Mouse (Mus musculus) testis, adult 2 months (tissue): ENCODE data around the gene Stat3. TPM values are rescaled to one million over a fixed set of nuclear protein-coding genes. Genes with fewer than 3 reads are reported as not detected.

Experiments
- H3K27ac ChIP-seq: fragments of 200-500 bp; 2 replicates; pipeline ENCODE4 v1.5.1; 2012; ENCODE audit warnings: low read depth, low read length; ENCODE audit not compliant: control insufficient read depth, insufficient read depth
- H3K27me3 ChIP-seq: fragments of 200-500 bp; 2 replicates; pipeline ENCODE4 v1.6.1; 2012; ENCODE audit warnings: mild to moderate bottlenecking, low read length, moderate library complexity; ENCODE audit not compliant: control insufficient read depth, insufficient read depth
- H3K36me3 ChIP-seq: fragments of 200-500 bp; 2 replicates; pipeline ENCODE4 v1.6.1; 2012; ENCODE audit warnings: mild to moderate bottlenecking, low read length; ENCODE audit not compliant: control insufficient read depth, insufficient read depth
- H3K4me1 ChIP-seq: fragments of 200-500 bp; 2 replicates; pipeline ENCODE4 v1.6.1; 2012; ENCODE audit warnings: low read length; ENCODE audit not compliant: control insufficient read depth, insufficient read depth
- H3K4me3 ChIP-seq: fragments of 200-500 bp; 2 replicates; pipeline ENCODE4 v1.5.1; 2012; ENCODE audit warnings: low read depth, mild to moderate bottlenecking, low read length, moderate library complexity, mixed read lengths; ENCODE audit not compliant: control insufficient read depth
- CTCF ChIP-seq: fragments of 200-500 bp; IDR thresholded peaks from 2 replicates; pipeline ENCODE4 v1.5.1; 2012; ENCODE audit warnings: low read depth, mild to moderate bottlenecking, inconsistent platforms, low read length, moderate library complexity; ENCODE audit not compliant: control insufficient read depth, insufficient read depth, insufficient replicate concordance
- POLR2A ChIP-seq: fragments of 200-500 bp; IDR thresholded peaks from 2 replicates; pipeline ENCODE4 v1.6.1; 2012; ENCODE audit warnings: low read depth, mild to moderate bottlenecking, inconsistent platforms, low read length, moderate library complexity; ENCODE audit not compliant: control insufficient read depth
- polyA plus RNA-seq: library from polyadenylated mRNA; depleted of rRNA; stranded (reverse); fragments of >200 nt; gene quantifications from 2 replicates; pipeline ENCODE4 v1.2.3, GENCODE M21; 2012

Stat3 gene
- polyA plus RNA-seq, 1 experiment: 25.0 TPM

DNA sequence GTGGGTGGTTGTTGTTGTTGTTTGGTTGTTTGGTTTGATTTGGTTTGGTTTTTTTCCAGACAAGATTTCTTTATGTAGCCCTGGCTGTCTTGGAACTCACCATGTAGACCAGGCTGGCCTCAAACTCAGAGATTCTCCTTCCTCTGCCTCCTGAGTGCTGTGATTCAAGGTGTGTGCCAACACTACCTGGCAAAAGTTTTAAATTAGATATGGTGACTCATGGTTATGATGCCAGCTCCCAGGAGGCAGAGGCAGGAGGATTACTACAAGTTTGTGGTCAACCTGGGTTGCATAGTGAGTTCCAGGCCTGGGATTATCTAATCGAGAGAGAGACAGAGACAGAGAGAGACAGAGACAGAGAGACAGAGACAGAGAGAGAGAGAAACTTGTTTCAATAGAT lies 41.1 kb upstream of the Stat3 start:
- Histone ChIP-seq H3K27me3 (no peaks in the 10 kb centered on the region), H3K4me1 (peaks cover 3% of the 10 kb centered on the region), H3K27ac (no peak overlapping the region), H3K36me3 (no peaks in the 10 kb centered on the region), H3K4me3 (no peak overlapping the region)
- TF ChIP-seq POLR2A (no peak), CTCF (no peak)

DNA sequence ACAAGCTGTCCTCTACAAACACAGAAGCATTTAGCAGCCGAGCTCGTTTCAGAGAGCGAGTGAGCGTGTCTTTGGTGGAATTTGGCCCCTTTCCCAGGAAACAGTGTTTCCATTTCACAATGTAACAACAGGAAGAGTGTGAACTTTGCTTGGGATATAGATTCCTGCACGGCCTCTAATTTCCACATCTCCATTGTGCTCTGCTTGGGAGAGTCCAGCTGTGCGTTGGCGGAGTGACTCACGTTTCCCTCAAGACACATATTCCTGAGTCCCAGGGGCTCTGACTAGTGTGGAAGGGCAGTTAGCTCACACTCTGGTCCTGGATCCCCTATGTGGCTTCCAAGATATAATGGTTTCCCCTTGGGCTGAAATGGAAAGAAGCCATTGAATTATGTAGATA lies 40.5 kb upstream of the Stat3 start:
- peaks cover 3% of the 10 kb centered on the region for H3K4me1 ChIP-seq
- no peaks in the 10 kb centered on the region for H3K36me3 ChIP-seq
- no peak overlapping the region for H3K27ac ChIP-seq
- H3K4me3 ChIP-seq: no peak overlapping the region
- no peak for TF ChIP-seq CTCF
- no peak for TF ChIP-seq POLR2A
- H3K27me3 ChIP-seq: no peaks in the 10 kb centered on the region

DNA sequence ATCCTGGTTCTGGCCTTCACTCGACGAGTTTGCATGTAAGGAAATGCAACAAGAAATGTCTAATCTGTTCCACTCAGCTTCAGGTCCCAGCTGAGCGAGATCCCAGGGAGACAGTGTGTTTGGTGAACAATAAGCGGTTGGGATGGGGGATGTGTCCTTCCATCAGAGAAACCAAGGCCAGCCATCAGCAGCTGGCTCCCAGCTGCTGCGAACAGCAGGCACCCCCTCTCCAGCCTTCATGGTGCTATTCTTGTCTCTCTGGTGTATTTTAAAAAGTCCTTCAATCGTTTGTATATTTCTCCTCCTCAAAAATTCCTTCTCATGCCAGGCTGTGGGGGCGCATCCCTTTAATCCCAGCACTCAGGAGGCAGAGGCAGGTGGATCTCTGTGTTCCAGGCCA lies 35.9 kb upstream of the Stat3 start:
- H3K4me1 ChIP-seq: peaks cover 4% of the 10 kb centered on the region
- TF ChIP-seq CTCF: no peak
- no peak for TF ChIP-seq POLR2A
- H3K27ac ChIP-seq: 0 out of 2 replicates have a peak overlapping the region, but pooled peaks have one; percentile 0
- H3K27me3 ChIP-seq: 0 out of 2 replicates have a peak, but pooled peaks cover under 1% of the 10 kb centered on the region
- no peaks in the 10 kb centered on the region for H3K36me3 ChIP-seq
- H3K4me3 ChIP-seq: no peak overlapping the region

DNA sequence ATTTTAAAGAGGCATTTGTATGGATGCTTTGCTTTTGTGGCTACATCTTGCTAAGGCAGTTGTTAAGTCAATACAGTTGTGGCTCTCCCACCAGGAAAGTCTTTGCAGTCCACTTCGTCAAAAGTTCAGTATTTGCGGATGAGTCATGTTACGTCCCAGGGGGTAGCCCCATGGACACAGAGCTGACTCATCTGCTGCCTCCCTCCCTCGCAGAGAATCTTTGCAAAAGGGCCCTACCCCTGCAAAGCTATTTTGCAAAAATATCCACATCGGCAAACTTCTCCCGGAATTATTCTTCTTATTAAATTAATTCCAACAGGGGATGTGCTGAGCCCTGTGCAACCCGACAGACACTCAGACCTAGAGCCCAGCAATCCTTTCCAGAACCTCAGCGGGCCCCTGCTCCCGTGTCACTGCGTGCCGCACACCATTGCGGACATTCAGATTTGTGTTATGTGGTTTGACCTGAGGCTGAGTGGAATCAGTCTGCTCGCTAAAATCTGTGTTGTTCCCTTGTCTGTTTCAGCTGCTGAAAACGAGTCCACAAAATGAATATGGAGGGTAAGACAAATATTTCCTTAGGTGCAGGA lies 35.1 kb upstream of the Stat3 start:
- Histone ChIP-seq H3K27me3 (peaks cover 6% of the 10 kb centered on the region; the same call in 1 of the 2 replicates), H3K36me3 (no peaks in the 10 kb centered on the region), H3K27ac (peak overlapping the region; percentile 0; the same call in 1 of the 2 replicates), H3K4me1 (peaks cover 11% of the 10 kb centered on the region), H3K4me3 (no peak overlapping the region)
- TF ChIP-seq CTCF (no peak), POLR2A (no peak)

DNA sequence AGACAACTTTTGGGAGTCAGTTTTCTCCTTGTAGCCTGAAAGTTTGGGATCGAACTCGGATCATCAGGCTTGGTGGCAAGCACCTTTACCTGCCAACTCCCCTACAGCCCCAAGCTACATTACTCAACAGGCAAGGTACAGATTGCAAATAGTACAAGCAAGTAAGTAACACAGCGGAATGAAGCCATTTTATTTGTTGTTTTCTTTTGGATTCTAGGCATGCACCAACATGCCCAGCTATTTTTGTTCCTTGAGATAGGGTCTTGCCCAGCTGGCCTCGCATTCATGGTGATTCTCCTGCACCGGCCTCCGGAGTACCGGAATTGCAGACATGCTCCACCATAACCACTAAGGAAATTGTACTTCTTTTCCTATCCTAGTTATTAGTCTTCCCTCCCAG lies 33.9 kb upstream of the Stat3 start:
- Histone ChIP-seq H3K4me1 (peaks cover 12% of the 10 kb centered on the region), H3K36me3 (no peaks in the 10 kb centered on the region), H3K27me3 (peaks cover 6% of the 10 kb centered on the region; the same call in 1 of the 2 replicates), H3K4me3 (no peak overlapping the region), H3K27ac (no peak overlapping the region)
- TF ChIP-seq POLR2A (no peak), CTCF (no peak)

DNA sequence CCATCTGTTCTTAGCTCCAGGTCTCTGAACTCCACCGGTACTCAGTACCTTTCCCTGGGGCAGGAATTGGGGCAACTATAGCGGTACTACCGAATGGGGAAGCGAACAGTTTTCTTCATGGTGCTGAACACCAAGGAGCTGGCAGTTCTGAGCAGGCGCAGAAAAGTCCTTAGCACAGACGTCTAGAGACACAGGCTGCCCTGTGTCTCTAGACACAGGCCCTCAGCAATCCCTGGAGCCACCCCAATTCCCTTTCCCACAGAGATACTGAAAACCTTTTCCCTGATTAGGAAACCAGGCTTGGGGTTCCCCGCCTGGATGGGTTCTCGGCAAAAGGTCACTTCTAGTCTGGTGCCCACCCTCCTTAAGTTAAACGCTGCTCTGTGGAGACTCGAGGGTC lies 32.1 kb upstream of the Stat3 start:
- TF ChIP-seq CTCF: no peak
- no peak for TF ChIP-seq POLR2A
- Histone ChIP-seq H3K36me3 (no peaks in the 10 kb centered on the region), H3K27ac (no peak overlapping the region; the same call in 1 of the 2 replicates), H3K4me3 (no peak overlapping the region), H3K27me3 (peaks cover 6% of the 10 kb centered on the region; the same call in 1 of the 2 replicates), H3K4me1 (peaks cover 12% of the 10 kb centered on the region)

DNA sequence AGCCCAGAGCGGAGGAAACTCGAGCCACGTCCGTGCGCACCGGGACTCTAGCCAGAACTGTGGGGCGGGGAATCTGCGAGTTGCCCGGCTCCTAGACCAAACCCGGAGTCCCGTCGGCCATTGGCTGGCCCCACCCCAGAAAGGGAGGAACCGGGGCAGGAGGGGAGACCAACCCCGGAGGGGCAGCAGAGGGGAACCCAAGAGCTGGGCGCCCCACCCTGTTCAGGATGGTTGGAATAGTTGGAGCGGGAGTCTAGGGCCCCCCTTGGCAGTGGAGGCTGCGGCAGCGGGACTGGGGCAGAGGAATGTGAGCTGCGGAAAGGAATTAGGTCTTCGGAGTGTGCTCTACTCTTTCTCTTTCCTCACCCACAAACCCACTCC lies 31.2 kb upstream of the Stat3 start, which contains the start of gene Cavin1:
Gene Cavin1, minus strand, starts transcription at position 331 of the 381 bp plus-strand sequence.
- Histone ChIP-seq H3K27me3 (peaks cover 6% of the 10 kb centered on the region; the same call in 1 of the 2 replicates), H3K4me3 (peak within 1 kb of the TSS; percentile 87), H3K4me1 (peaks cover 12% of the 10 kb centered on the region), H3K36me3 (no peaks in the 10 kb centered on the region), H3K27ac (peak within 1 kb of the TSS; percentile 71)
- no peak for TF ChIP-seq CTCF
- TF ChIP-seq POLR2A: peak; percentile 71; the same call in 1 of the 2 replicates

DNA sequence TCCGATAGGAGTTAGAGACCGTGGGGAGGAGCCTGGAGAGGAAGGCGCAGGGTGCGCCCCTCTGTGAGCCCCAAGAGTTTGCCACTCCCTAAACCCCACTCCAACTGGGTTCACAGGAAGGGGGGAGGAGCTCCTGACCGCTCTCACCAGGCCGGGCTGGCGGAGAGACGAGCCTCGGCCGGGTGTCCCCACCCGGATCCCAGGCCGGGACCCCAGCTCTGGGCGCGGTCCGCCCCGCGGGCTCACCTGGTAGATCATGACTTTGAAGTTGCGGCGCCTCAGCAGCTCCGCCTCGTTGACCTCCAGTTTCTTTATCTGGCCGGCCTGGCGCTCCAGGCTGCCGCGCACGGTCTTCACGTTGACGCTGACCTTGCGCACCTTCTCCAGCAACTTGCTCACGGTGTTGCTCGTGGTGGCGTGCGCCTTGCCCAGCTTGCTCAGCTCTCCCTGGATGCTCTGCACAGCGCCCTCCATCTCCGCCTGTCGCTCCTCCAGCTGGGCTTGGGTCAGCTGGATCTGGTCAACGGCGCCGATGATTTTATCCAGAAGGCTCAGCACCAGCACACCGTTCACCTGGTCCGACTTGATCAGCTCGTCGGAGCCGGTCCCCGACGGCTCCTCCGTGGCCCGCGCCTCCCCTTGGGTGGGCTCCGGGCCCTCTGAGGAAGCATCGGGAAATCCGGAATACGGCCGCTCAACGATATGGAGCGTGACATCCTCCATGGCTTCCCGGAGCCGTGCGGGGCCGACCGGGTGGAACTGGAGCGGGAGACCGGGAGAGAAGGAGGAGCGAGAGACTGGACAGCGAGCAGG lies 30.6 kb upstream of the Stat3 start:
- peaks cover 6% of the 10 kb centered on the region; the same call in 1 of the 2 replicates for H3K27me3 ChIP-seq

More for the DNA sequence above, 30.6 kb upstream of the Stat3 start:
- TF ChIP-seq CTCF (no peak), POLR2A (no peak; the same call in 1 of the 2 replicates)
- peak overlapping the region; percentile 87 for H3K4me3 ChIP-seq
- H3K36me3 ChIP-seq: no peaks in the 10 kb centered on the region
- peak overlapping the region; percentile 71 for H3K27ac ChIP-seq
- peaks cover 12% of the 10 kb centered on the region for H3K4me1 ChIP-seq
